ENCODE assay signal across 8 mouse cellular contexts in the genomic region with DNA sequence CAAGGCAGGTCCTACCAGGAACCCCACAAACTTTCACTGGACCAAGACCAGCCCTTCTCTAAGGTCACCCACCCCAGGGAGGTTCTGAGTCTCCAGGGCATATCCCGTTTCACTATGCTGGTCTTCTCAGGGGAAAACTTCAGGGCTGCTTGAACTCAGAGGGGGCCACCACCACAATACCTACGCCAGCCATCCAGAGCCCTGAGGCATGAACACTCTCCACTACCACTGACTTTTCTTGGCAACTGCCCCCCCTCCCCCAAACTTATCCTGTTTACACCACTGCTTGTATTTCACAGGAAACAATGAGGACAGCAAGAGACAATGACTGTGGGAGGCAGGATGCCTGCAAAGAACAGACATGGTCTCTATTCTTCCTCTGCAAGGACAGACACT. TPM values are rescaled to one million over a fixed set of nuclear protein-coding genes. Genes with fewer than 3 reads are reported as not detected.
A peak's percentile ranks its signal among the peaks of the same experiment; 100 is the strongest.
DNase-seq lines count a peak whose midpoint lies in the region; ATAC-seq and TF ChIP-seq lines count a peak whose summit lies in the region.

No protein-coding gene starts in this region.

- intact Hi-C loops in left cerebral cortex, postnatal 25 days (cut with DNase I): loop anchor here (5.0 kb wide), 1 partner anchor 652 kb away; no protein-coding TSS in a partner anchor

- H3K36me3 ChIP-seq in forebrain, embryonic 15.5 days: no peaks in the 10 kb centered on the region
- no peaks in the 10 kb centered on the region for H3K36me3 ChIP-seq in intestine, embryonic 16.5 days (ENCODE audit: control insufficient read depth, insufficient read depth, low read length)
- no peaks in the 10 kb centered on the region for H3K36me3 ChIP-seq in lung, embryonic 15.5 days

- 66% methylated on average over 2 of the region's 2 CpGs for WGBS in forebrain, embryonic 15.5 days
- 67% methylated on average over 2 of the region's 2 CpGs for WGBS in intestine, embryonic 16.5 days
- WGBS in lung, embryonic 15.5 days: 60% methylated on average over 2 of the region's 2 CpGs

- H3K4me1 ChIP-seq in forebrain, embryonic 15.5 days: peaks cover 83% of the 10 kb centered on the region
- peaks cover 81% of the 10 kb centered on the region for H3K4me1 ChIP-seq in intestine, embryonic 16.5 days (ENCODE audit: control insufficient read depth, insufficient read depth, low read length)
- peaks cover 86% of the 10 kb centered on the region for H3K4me1 ChIP-seq in lung, embryonic 15.5 days

- H3K27ac ChIP-seq in layer of hippocampus, adult 2 months: peak overlapping the region; percentile 93
- peak overlapping the region; percentile 95 for H3K27ac ChIP-seq in forebrain, embryonic 15.5 days (replicated peaks)
- H3K27ac ChIP-seq in intestine, embryonic 16.5 days (ENCODE audit: low read length): peak overlapping the region; percentile 55
- peak overlapping the region; percentile 92 for H3K27ac ChIP-seq in lung, embryonic 15.5 days

- H3K9me3 ChIP-seq in forebrain, embryonic 15.5 days: no peaks in the 10 kb centered on the region
- H3K9me3 ChIP-seq in intestine, embryonic 16.5 days (ENCODE audit: control insufficient read depth, low read length): no peaks in the 10 kb centered on the region
- no peaks in the 10 kb centered on the region for H3K9me3 ChIP-seq in lung, embryonic 15.5 days

- TF ChIP-seq CTCF in layer of hippocampus, adult 2 months (conservative IDR thresholded peaks at IDR 0.05): no peak

- H3K4me3 ChIP-seq in layer of hippocampus, adult 2 months: no peak overlapping the region
- H3K4me3 ChIP-seq in forebrain, embryonic 15.5 days: no peak overlapping the region
- no peak overlapping the region for H3K4me3 ChIP-seq in intestine, embryonic 16.5 days (ENCODE audit: low read length)
- no peak overlapping the region for H3K4me3 ChIP-seq in lung, embryonic 15.5 days

- H3K4me2 ChIP-seq in forebrain, embryonic 15.5 days (replicated peaks): no peak overlapping the region
- H3K4me2 ChIP-seq in intestine, embryonic 16.5 days (ENCODE audit: low read depth, low read length): no peak overlapping the region
- peak overlapping the region; percentile 28 for H3K4me2 ChIP-seq in lung, embryonic 15.5 days

- H3K27me3 ChIP-seq in forebrain, embryonic 15.5 days: no peaks in the 10 kb centered on the region
- no peaks in the 10 kb centered on the region for H3K27me3 ChIP-seq in intestine, embryonic 16.5 days (replicated peaks; ENCODE audit: control insufficient read depth, insufficient read depth, low read length)
- H3K27me3 ChIP-seq in lung, embryonic 15.5 days: no peaks in the 10 kb centered on the region

- no peak for ATAC-seq in forebrain, embryonic 15.5 days (replicated peaks)
- ATAC-seq in intestine, embryonic 16.5 days: peak; percentile 2; the same call in 1 of the 2 replicates
- ATAC-seq in lung, embryonic 15.5 days (ENCODE audit: borderline replicate concordance, extremely low read depth, low FRiP score, low TSS enrichment): peak; percentile 16

- no peak for DNase-seq in layer of hippocampus, adult 2 months (ENCODE audit: low spot score in 2 of 2)
- no peak for DNase-seq in layer of hippocampus, postnatal 36 days
- peak; percentile 58 for DNase-seq in thymus, postnatal 0 days (ENCODE audit: low spot score)
- DNase-seq in frontal cortex, postnatal 36 days (ENCODE audit: low spot score in 2 of 2): no peak
- DNase-seq in left cerebral cortex, postnatal 25 days (ENCODE audit: low spot score in 2 of 2): no peak

- no peak overlapping the region for H3K9ac ChIP-seq in forebrain, embryonic 15.5 days (replicated peaks)
- H3K9ac ChIP-seq in intestine, embryonic 16.5 days (ENCODE audit: low read depth, low read length): peak overlapping the region; percentile 25
- H3K9ac ChIP-seq in lung, embryonic 15.5 days: 0 out of 2 replicates have a peak overlapping the region, but pooled peaks have one; percentile 22

RNA-seq across cellular contexts. Expression of gene Tspan14, which starts 7.6 kb away (rescaled TPM):
- total RNA-seq in layer of hippocampus, adult 2 months (2021): 10 to 100 TPM; 27.0 to 30.0 TPM
- 10 to 100 TPM; 31.4 to 32.6 TPM for total RNA-seq in layer of hippocampus, postnatal 36 days (2021)
- polyA plus RNA-seq in forebrain, embryonic 15.5 days (2015; fragmentation: Nextera tagmentation; extraction: Ambion mirVana): 97.5 and 98.3 TPM in 2 replicates
- polyA plus RNA-seq in intestine, embryonic 16.5 days (2015; fragmentation: Nextera tagmentation; extraction: Ambion mirVana): 65.0 and 65.6 TPM in 2 replicates
- polyA plus RNA-seq in lung, embryonic 15.5 days (2015; fragmentation: Nextera tagmentation; extraction: Ambion mirVana): 99.0 and 101 TPM in 2 replicates
- 58.5 and 65.0 TPM in 2 replicates for polyA plus RNA-seq in thymus, postnatal 0 days (2015; fragmentation: Nextera tagmentation; extraction: Ambion mirVana)
- total RNA-seq in left cerebral cortex, postnatal 25 days (2021): 10 to 100 TPM; 58.1 to 61.8 TPM

RNA-seq across cellular contexts. Expression of gene Fam213a, which starts 54.6 kb away (rescaled TPM):
- total RNA-seq in layer of hippocampus, adult 2 months (2021): 100 to 1,000 TPM; 154 to 159 TPM
- 100 to 1,000 TPM; 150 to 165 TPM for total RNA-seq in layer of hippocampus, postnatal 36 days (2021)
- polyA plus RNA-seq in forebrain, embryonic 15.5 days (2015; fragmentation: Nextera tagmentation; extraction: Ambion mirVana): 75.1 and 76.2 TPM in 2 replicates
- 72.4 and 81.8 TPM in 2 replicates for polyA plus RNA-seq in intestine, embryonic 16.5 days (2015; fragmentation: Nextera tagmentation; extraction: Ambion mirVana)
- polyA plus RNA-seq in lung, embryonic 15.5 days (2015; fragmentation: Nextera tagmentation; extraction: Ambion mirVana): 147 and 150 TPM in 2 replicates
- 6.6 and 9.3 TPM in 2 replicates for polyA plus RNA-seq in thymus, postnatal 0 days (2015; fragmentation: Nextera tagmentation; extraction: Ambion mirVana)
- total RNA-seq in left cerebral cortex, postnatal 25 days (2021): 100 to 1,000 TPM; 115 to 120 TPM
